Mouse (Mus musculus): ENCODE measurements around the gene Iqgap1.

Gene Iqgap1

GRCm38 (mm10) chr7:80740954-80741353 lies 84.8 kb downstream of the Iqgap1 start:
- ChIA-PET CTCF (interaction anchor here (0.5 to 2.2 kb wide), 80 partner anchors 8 to 1451 kb away, joined by 3 to 21 read pairs (median 4); partner anchors contain the start of genes Iqgap1 (in 3 of the 4), Hddc3 (in 1 of the 4) and Zscan2 (in 1 of the 4)), POLR2A (interaction anchor here in 3 of 4 experiments (0.6 to 4.0 kb wide), 36 partner anchors 9 to 731 kb away, joined by 3 to 32 read pairs (median 4); partner anchors contain the start of gene Zscan2 (in 2 of the 3))

- POLR2A ChIA-PET, result interaction anchor here (0.6 to 5.9 kb wide), 8 partner anchors 9 to 350 kb away, joined by 3 to 42 read pairs (median 5); no protein-coding TSS in a partner anchor
Observed at GRCm38 (mm10) chr7:80736199-80736598, 89.6 kb downstream of the Iqgap1 start.

DNA sequence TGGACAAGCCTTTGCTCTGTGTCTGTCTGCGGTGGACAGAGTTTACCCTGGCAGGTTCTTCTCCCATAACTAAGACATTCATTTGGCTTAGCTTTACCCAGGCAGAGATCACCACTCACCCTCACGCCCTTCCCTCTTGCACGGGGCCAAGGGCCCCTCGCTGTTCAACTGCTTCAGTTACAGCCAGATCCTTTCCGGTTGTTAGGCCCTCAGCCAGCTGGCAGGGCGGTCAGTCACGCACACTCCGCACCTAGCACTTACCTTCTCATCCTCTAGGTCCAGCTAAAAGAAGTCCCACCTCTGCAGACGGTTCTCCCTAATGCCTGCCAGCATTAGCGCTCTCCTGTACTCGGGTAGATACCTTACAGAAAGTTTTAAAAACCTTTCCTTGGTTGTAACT lies 92.8 kb downstream of the Iqgap1 start:
- CTCF ChIA-PET, result interaction anchor here in 3 of 4 experiments (0.5 to 1.7 kb wide), 6 partner anchors 8 to 470 kb away, joined by 3 to 11 read pairs (median 3); no protein-coding TSS in a partner anchor

More at GRCm38 (mm10) chr7:80736199-80736598, 89.6 kb downstream of the Iqgap1 start:
- CTCF ChIA-PET, result interaction anchor here in 2 of 4 experiments (0.6 to 1.1 kb wide), 3 partner anchors 9 to 351 kb away, joined by 3 to 4 read pairs (median 3); no protein-coding TSS in a partner anchor

DNA sequence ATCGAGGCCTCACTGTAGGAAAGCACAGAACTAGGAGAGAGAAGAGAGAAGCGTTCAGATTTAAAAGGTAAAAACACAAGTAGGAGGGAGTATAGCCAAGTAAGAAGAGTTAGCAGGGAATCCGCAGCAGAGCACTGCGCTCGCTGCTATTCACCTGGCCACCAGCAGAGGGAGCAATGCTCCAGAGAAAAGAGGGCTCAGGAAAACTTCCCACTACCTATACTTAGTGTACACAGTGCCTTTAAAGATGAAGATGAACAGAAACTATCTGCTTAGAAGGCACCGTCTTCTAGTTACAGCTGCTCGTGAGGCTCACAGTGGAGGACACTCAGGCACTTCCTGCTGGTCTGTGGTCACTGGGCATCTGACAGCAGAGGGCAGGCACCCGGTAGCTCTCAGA lies 96.1 kb downstream of the Iqgap1 start:
- ChIA-PET POLR2A (interaction anchor here (0.7 to 3.7 kb wide), 15 partner anchors 10 to 407 kb away, joined by 3 to 17 read pairs (median 4); no protein-coding TSS in a partner anchor), CTCF (interaction anchor here (0.5 to 2.3 kb wide), 46 partner anchors 8 to 889 kb away, joined by 3 to 19 read pairs (median 4); partner anchors contain the start of gene Zscan2 (in 1 of the 4))

More for the DNA sequence above, 92.8 kb downstream of the Iqgap1 start:
- POLR2A ChIA-PET, result interaction anchor here in 3 of 4 experiments (0.6 to 5.9 kb wide), 11 partner anchors 8 to 326 kb away, joined by 3 to 42 read pairs (median 4); no protein-coding TSS in a partner anchor

DNA sequence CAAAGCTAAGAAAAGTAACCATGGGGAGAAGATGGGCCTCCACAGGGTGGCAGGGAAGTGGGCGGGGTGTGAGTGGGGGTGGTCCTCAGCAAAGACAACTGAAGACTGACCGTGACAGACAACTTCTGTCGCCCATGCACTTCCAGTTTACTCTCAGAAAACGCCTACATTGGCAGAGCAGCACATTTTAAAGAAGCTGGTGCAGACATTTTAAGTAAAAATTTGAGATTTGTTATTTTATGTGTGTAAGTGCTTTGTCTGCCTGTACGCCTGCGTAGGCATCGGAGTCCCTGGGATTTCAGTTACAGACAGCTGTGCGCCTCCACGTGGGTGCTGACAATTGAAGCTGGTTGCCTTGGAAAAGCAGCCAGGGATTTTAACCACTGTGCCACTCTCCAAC lies 104.7 kb downstream of the Iqgap1 start:
- ChIA-PET CTCF (interaction anchor here in 3 of 4 experiments (0.8 to 1.2 kb wide), 3 partner anchors 9 to 20 kb away, joined by 3 to 4 read pairs (median 3); no protein-coding TSS in a partner anchor), POLR2A (interaction anchor here in 1 of 4 experiments (1.1 kb wide), 1 partner anchor 61 kb away, joined by 3 read pairs; no protein-coding TSS in a partner anchor)

- POLR2A ChIA-PET, result interaction anchor here in 1 of 4 experiments (0.7 to 0.8 kb wide), 2 partner anchors 10 to 1255 kb away, joined by 3 to 7 read pairs; no protein-coding TSS in a partner anchor
- CTCF ChIA-PET, result interaction anchor here (0.6 to 0.7 kb wide), 4 partner anchors 125 to 348 kb away, joined by 3 to 7 read pairs (median 4); no protein-coding TSS in a partner anchor
Observed at GRCm38 (mm10) chr7:80719582-80719981, 106.2 kb downstream of the Iqgap1 start.

DNA sequence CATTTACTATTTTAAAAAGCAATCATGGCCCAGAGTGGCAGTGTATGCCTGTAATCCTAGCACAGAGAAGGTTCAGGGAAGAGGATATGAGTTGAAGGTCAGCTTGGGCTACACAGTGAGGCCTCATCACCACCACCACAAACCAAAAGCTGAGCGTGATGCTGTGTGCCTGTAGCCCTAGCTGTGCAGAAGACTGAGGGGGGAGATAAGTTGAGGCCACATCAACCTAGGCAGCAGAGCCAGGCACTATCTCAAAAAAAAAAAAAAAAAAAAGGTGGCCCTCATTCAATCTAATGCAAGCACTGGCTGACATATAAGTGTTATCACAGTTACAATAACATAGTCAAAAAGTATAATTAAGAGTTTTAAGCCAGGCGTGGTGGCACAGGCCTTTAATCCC lies 106.7 kb downstream of the Iqgap1 start:
- ChIA-PET CTCF (interaction anchor here in 2 of 4 experiments (0.6 to 0.7 kb wide), 2 partner anchors 39 to 312 kb away, joined by 4 to 8 read pairs; no protein-coding TSS in a partner anchor), POLR2A (interaction anchor here in 1 of 4 experiments (1.2 kb wide), 1 partner anchor 125 kb away, joined by 3 read pairs; no protein-coding TSS in a partner anchor)

DNA sequence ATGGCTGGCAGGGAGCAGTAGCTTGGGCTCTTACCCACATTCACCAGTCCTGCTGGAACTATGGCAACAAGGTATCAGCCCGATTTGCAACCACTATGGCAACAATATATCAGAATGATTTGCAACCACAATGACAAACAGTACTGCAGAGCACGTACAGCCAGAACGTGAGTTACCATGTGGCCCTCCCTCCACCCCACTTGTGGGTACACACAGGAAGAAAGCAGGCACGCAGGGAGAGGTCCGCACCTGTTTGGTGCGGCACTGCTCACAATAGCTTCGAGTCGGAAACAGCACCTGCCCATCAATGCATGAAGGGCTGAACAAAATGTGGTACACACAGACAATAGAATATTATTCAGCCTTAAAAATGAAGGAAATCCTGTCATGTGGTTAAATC lies 107.3 kb downstream of the Iqgap1 start:
- ChIA-PET CTCF (interaction anchor here in 1 of 4 experiments (0.6 kb wide), 2 partner anchors 39 to 341 kb away, joined by 3 to 8 read pairs; no protein-coding TSS in a partner anchor), POLR2A (interaction anchor here in 1 of 4 experiments (1.2 kb wide), 1 partner anchor 126 kb away, joined by 3 read pairs; no protein-coding TSS in a partner anchor)

GRCm38 (mm10) chr7:80716758-80717157 lies 109.0 kb downstream of the Iqgap1 start:
- CTCF ChIA-PET, result interaction anchor here in 1 of 4 experiments (0.6 kb wide), 1 partner anchor 33 kb away, joined by 3 read pairs; no protein-coding TSS in a partner anchor
- POLR2A ChIA-PET, result interaction anchor here in 2 of 4 experiments (0.6 to 1.1 kb wide), 4 partner anchors 29 to 601 kb away, joined by 3 read pairs; partner anchors contain the start of gene Zscan2 (in 1 of the 2)

- ChIA-PET POLR2A (interaction anchor here in 1 of 4 experiments (0.5 kb wide), 1 partner anchor 419 kb away, joined by 3 read pairs; no protein-coding TSS in a partner anchor), CTCF (interaction anchor here in 1 of 4 experiments (0.6 kb wide), 1 partner anchor 12 kb away, joined by 3 read pairs; no protein-coding TSS in a partner anchor)
Observed at GRCm38 (mm10) chr7:80715306-80715705, 110.5 kb downstream of the Iqgap1 start.

- POLR2A ChIA-PET, result interaction anchor here in 1 of 4 experiments (0.6 to 0.8 kb wide), 2 partner anchors 387 to 1251 kb away, joined by 3 read pairs; no protein-coding TSS in a partner anchor
- CTCF ChIA-PET, result no interaction called here
Observed at GRCm38 (mm10) chr7:80711496-80711895, 114.3 kb downstream of the Iqgap1 start.

- ChIA-PET CTCF (no interaction called here), POLR2A (interaction anchor here in 1 of 4 experiments (0.6 to 1.0 kb wide), 3 partner anchors 11 to 332 kb away, joined by 3 to 4 read pairs (median 3); no protein-coding TSS in a partner anchor)
Observed at GRCm38 (mm10) chr7:80710333-80710732, 115.4 kb downstream of the Iqgap1 start.

GRCm38 (mm10) chr7:80704066-80704465 lies 121.7 kb downstream of the Iqgap1 start:
- CTCF ChIA-PET, result no interaction called here
- POLR2A ChIA-PET, result interaction anchor here in 2 of 4 experiments (0.6 to 1.6 kb wide), 2 partner anchors 16 to 141 kb away, joined by 3 to 7 read pairs; partner anchors contain the start of gene Crtc3 (in 1 of the 2)

DNA sequence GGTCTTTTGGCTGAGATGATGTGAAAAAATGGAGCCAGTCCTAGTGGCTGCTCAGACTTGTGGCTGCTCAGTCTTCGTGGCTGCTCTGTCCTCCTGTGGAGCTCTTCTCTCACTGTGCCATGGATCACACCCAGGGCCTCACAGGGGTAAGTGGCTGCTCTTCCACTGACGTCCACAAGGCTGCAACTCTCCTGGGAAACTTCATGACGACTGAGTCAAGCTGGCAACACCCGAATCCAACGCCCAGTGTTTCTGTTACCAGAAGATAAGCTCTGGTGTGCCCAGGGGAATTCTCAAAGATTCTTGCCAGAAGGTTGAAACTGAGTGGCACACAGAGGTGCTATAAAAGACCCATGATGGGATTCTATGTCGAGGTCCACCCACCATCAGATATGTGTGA lies 123.3 kb downstream of the Iqgap1 start:
- CTCF ChIA-PET, result interaction anchor here in 3 of 4 experiments (0.6 to 1.5 kb wide), 13 partner anchors 13 to 1522 kb away, joined by 3 to 6 read pairs (median 3); partner anchors contain the start of gene Crtc3 (in 1 of the 3)
- POLR2A ChIA-PET, result interaction anchor here in 3 of 4 experiments (0.6 to 1.1 kb wide), 5 partner anchors 13 to 1633 kb away, joined by 3 to 6 read pairs (median 3); no protein-coding TSS in a partner anchor

DNA sequence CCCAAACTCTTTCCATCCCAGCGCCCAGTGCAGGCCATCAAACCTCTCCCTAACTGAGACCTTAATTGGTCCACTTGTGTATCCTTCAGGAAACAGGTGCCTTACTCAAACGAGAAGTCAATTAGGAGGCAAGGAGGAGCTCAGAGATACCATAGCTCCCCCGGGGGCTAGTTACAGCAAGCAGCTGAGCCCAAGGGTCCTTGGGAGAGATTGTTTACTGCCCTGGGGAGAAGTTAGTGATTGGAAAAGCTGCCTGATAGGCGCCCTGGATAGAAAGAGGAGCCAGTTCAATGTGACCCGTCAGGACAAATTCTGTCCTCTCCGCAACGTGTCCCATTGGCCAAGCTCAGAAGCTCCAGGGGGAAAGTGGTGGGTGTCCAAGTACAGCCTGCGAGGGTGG lies 126.1 kb downstream of the Iqgap1 start:
- ChIA-PET POLR2A (interaction anchor here in 3 of 4 experiments (0.6 to 1.4 kb wide), 8 partner anchors 11 to 394 kb away, joined by 3 to 11 read pairs (median 3); partner anchors contain the start of gene Crtc3 (in 2 of the 3)), CTCF (interaction anchor here in 2 of 4 experiments (0.7 to 1.2 kb wide), 5 partner anchors 119 to 323 kb away, joined by 3 to 4 read pairs (median 3); no protein-coding TSS in a partner anchor)

- POLR2A ChIA-PET, result interaction anchor here in 1 of 4 experiments (0.5 to 0.8 kb wide), 4 partner anchors 10 to 455 kb away, joined by 3 to 5 read pairs (median 4); no protein-coding TSS in a partner anchor
- CTCF ChIA-PET, result interaction anchor here in 3 of 4 experiments (0.5 to 1.3 kb wide), 6 partner anchors 31 to 543 kb away, joined by 3 to 5 read pairs (median 4); no protein-coding TSS in a partner anchor
Observed at GRCm38 (mm10) chr7:80698940-80699339, 126.8 kb downstream of the Iqgap1 start.

- CTCF ChIA-PET, result interaction anchor here (0.5 to 1.5 kb wide), 7 partner anchors 9 to 1085 kb away, joined by 3 to 5 read pairs (median 3); partner anchors contain the start of gene Crtc3 (in 1 of the 4)
- POLR2A ChIA-PET, result interaction anchor here in 2 of 4 experiments (0.7 to 1.5 kb wide), 8 partner anchors 9 to 148 kb away, joined by 3 to 4 read pairs (median 4); partner anchors contain the start of gene Crtc3 (in 1 of the 2)
Observed at GRCm38 (mm10) chr7:80697859-80698258, 127.9 kb downstream of the Iqgap1 start.

GRCm38 (mm10) chr7:80696903-80697302 lies 128.9 kb downstream of the Iqgap1 start:
- ChIA-PET POLR2A (interaction anchor here in 3 of 4 experiments (0.7 to 1.5 kb wide), 4 partner anchors 8 to 149 kb away, joined by 3 to 8 read pairs (median 4); partner anchors contain the start of gene Crtc3 (in 1 of the 3)), CTCF (interaction anchor here in 1 of 4 experiments (0.6 kb wide), 2 partner anchors 66 to 110 kb away, joined by 3 read pairs; no protein-coding TSS in a partner anchor)
